Mouse (Mus musculus): ENCODE data around the gene Slc29a4.

The Slc29a4 gene

GRCm38 (mm10) chr5:142696258-142696657 lies 3.9 kb downstream of the Slc29a4 start:
- no peak for DNase-seq (ENCODE audit: low spot score in 2 of 2)

GRCm38 (mm10) chr5:142696865-142697264 lies 4.6 kb downstream of the Slc29a4 start:
- DNase-seq (ENCODE audit: low spot score in 2 of 2), result no peak

- DNase-seq (ENCODE audit: low spot score in 2 of 2), result no peak
Observed at GRCm38 (mm10) chr5:142697742-142698141, 5.4 kb downstream of the Slc29a4 start.

- no peak for DNase-seq (ENCODE audit: low spot score in 2 of 2)
Observed at GRCm38 (mm10) chr5:142700842-142701589, 8.7 kb downstream of the Slc29a4 start.

GRCm38 (mm10) chr5:142701651-142702510 lies 9.6 kb downstream of the Slc29a4 start:
- no peak for DNase-seq (ENCODE audit: low spot score in 2 of 2)

- DNase-seq (ENCODE audit: low spot score in 2 of 2), result no peak
Observed at GRCm38 (mm10) chr5:142702511-142703138, 10.3 kb downstream of the Slc29a4 start.

GRCm38 (mm10) chr5:142703569-142703968 lies 11.3 kb downstream of the Slc29a4 start:
- no peak for DNase-seq (ENCODE audit: low spot score in 2 of 2)

- DNase-seq (ENCODE audit: low spot score in 2 of 2), result no peak
Observed at GRCm38 (mm10) chr5:142707709-142708108, 15.4 kb downstream of the Slc29a4 start.

GRCm38 (mm10) chr5:142709436-142709835 lies 17.1 kb downstream of the Slc29a4 start:
- DNase-seq (ENCODE audit: low spot score in 2 of 2), result no peak

GRCm38 (mm10) chr5:142712373-142712772 lies 20.1 kb downstream of the Slc29a4 start:
- no peak for DNase-seq (ENCODE audit: low spot score in 2 of 2)

- DNase-seq (ENCODE audit: low spot score in 2 of 2), result no peak
Observed at GRCm38 (mm10) chr5:142713966-142714365, 21.7 kb downstream of the Slc29a4 start.

GRCm38 (mm10) chr5:142715059-142715458 lies 22.7 kb downstream of the Slc29a4 start:
- DNase-seq (ENCODE audit: low spot score in 2 of 2), result no peak

- no peak for DNase-seq (ENCODE audit: low spot score in 2 of 2)
Observed at GRCm38 (mm10) chr5:142716056-142716455, 23.7 kb downstream of the Slc29a4 start.

GRCm38 (mm10) chr5:142718037-142718436 lies 25.7 kb downstream of the Slc29a4 start:
- peak; percentile 48 to 49 for DNase-seq (ENCODE audit: low spot score in 2 of 2)

GRCm38 (mm10) chr5:142718486-142718885 lies 26.2 kb downstream of the Slc29a4 start:
- no peak for DNase-seq (ENCODE audit: low spot score in 2 of 2)

- DNase-seq (ENCODE audit: low spot score in 2 of 2), result no peak
Observed at GRCm38 (mm10) chr5:142719897-142720296, 27.6 kb downstream of the Slc29a4 start.

GRCm38 (mm10) chr5:142723520-142724133 lies 31.3 kb downstream of the Slc29a4 start:
- peak; percentile 55 to 63 for DNase-seq (ENCODE audit: low spot score in 2 of 2)

GRCm38 (mm10) chr5:142724265-142724664 lies 32.0 kb downstream of the Slc29a4 start:
- DNase-seq (ENCODE audit: low spot score in 2 of 2), result no peak

GRCm38 (mm10) chr5:142726748-142727147 lies 34.4 kb downstream of the Slc29a4 start:
- no peak for DNase-seq (ENCODE audit: low spot score in 2 of 2)

- no peak for DNase-seq (ENCODE audit: low spot score in 2 of 2)
Observed at GRCm38 (mm10) chr5:142728301-142728700, 36.0 kb downstream of the Slc29a4 start.

GRCm38 (mm10) chr5:142730295-142730694 lies 38.0 kb downstream of the Slc29a4 start:
- DNase-seq (ENCODE audit: low spot score in 2 of 2), result no peak

GRCm38 (mm10) chr5:142731916-142732315 lies 39.6 kb downstream of the Slc29a4 start:
- DNase-seq (ENCODE audit: low spot score in 2 of 2), result no peak

Data from spleen, postnatal 36 days (tissue).